Mouse (Mus musculus): ENCODE measurements at regions not wholly inside any gene's neighbourhood (a gene's known extent, or its start where the extent isn't known, plus 50 kb on each side); places are given as distances from the start of the nearest gene placed in this dataset.

GRCm38 (mm10) chr10:100792166-100792565, 201.9 kb downstream of the 1700017N19Rik start:
- Histone ChIP-seq H3K9me3 (no peaks in the 10 kb centered on the region), H3K27ac (no peak overlapping the region), H3K4me1 (no peaks in the 10 kb centered on the region), H3K4me2 (no peak overlapping the region), H3K4me3 (no peak overlapping the region), H3K36me3 (no peaks in the 10 kb centered on the region), H3K27me3 (no peaks in the 10 kb centered on the region), H3K9ac (no peak overlapping the region)
- no peak for ATAC-seq (ENCODE audit: insufficient number of reproducible peaks, low FRiP score, low TSS enrichment, low read depth)
- WGBS: 25% methylated on average over 3 of the region's 3 CpGs

- no peaks in the 10 kb centered on the region for H3K36me3 ChIP-seq
- no peak overlapping the region for H3K27ac ChIP-seq
- 21% methylated on average over 4 of the region's 4 CpGs for WGBS
- no peaks in the 10 kb centered on the region for H3K9me3 ChIP-seq
- H3K27me3 ChIP-seq: no peaks in the 10 kb centered on the region
- no peak overlapping the region for H3K4me3 ChIP-seq
- ATAC-seq (ENCODE audit: insufficient number of reproducible peaks, low FRiP score, low TSS enrichment, low read depth): no peak
- no peak overlapping the region for H3K4me2 ChIP-seq
- H3K9ac ChIP-seq: no peak overlapping the region
- H3K4me1 ChIP-seq: no peaks in the 10 kb centered on the region
Observed at GRCm38 (mm10) chr10:100792569-100792968, 202.3 kb downstream of the 1700017N19Rik start.

GRCm38 (mm10) chr10:100795215-100795972, 205.1 kb downstream of the 1700017N19Rik start:
- Histone ChIP-seq H3K9ac (no peak overlapping the region), H3K4me3 (no peak overlapping the region), H3K27ac (no peak overlapping the region), H3K27me3 (no peaks in the 10 kb centered on the region), H3K36me3 (no peaks in the 10 kb centered on the region), H3K4me1 (no peaks in the 10 kb centered on the region), H3K4me2 (no peak overlapping the region), H3K9me3 (no peaks in the 10 kb centered on the region)
- no peak for ATAC-seq (ENCODE audit: insufficient number of reproducible peaks, low FRiP score, low TSS enrichment, low read depth)
- WGBS: 48% methylated on average over 6 of the region's 6 CpGs

GRCm38 (mm10) chr10:100811639-100812038, 221.4 kb downstream of the 1700017N19Rik start:
- Histone ChIP-seq H3K9me3 (no peaks in the 10 kb centered on the region), H3K4me1 (no peaks in the 10 kb centered on the region), H3K4me3 (no peak overlapping the region), H3K27me3 (no peaks in the 10 kb centered on the region), H3K4me2 (no peak overlapping the region), H3K36me3 (no peaks in the 10 kb centered on the region), H3K27ac (no peak overlapping the region), H3K9ac (no peak overlapping the region)
- 59% methylated on average over 2 of the region's 2 CpGs for WGBS
- ATAC-seq (ENCODE audit: insufficient number of reproducible peaks, low FRiP score, low TSS enrichment, low read depth): no peak

- no peak for ATAC-seq (ENCODE audit: insufficient number of reproducible peaks, low FRiP score, low TSS enrichment, low read depth)
- 63% methylated on average over 4 of the region's 4 CpGs for WGBS
- H3K4me2 ChIP-seq: no peak overlapping the region
- H3K27ac ChIP-seq: no peak overlapping the region
- no peak overlapping the region for H3K9ac ChIP-seq
- no peaks in the 10 kb centered on the region for H3K36me3 ChIP-seq
- no peaks in the 10 kb centered on the region for H3K27me3 ChIP-seq
- H3K4me3 ChIP-seq: no peak overlapping the region
- no peaks in the 10 kb centered on the region for H3K9me3 ChIP-seq
- no peaks in the 10 kb centered on the region for H3K4me1 ChIP-seq
Observed at GRCm38 (mm10) chr10:100834794-100835193, 244.5 kb downstream of the 1700017N19Rik start.

- Histone ChIP-seq H3K4me2 (no peak overlapping the region), H3K9ac (no peak overlapping the region), H3K27ac (no peak overlapping the region), H3K4me1 (no peaks in the 10 kb centered on the region), H3K36me3 (no peaks in the 10 kb centered on the region), H3K27me3 (no peaks in the 10 kb centered on the region), H3K9me3 (no peaks in the 10 kb centered on the region), H3K4me3 (no peak overlapping the region)
- no peak for ATAC-seq (ENCODE audit: insufficient number of reproducible peaks, low FRiP score, low TSS enrichment, low read depth)
Observed at GRCm38 (mm10) chr10:100853213-100853612, 262.9 kb downstream of the 1700017N19Rik start.

GRCm38 (mm10) chr10:100856509-100856908, 266.2 kb downstream of the 1700017N19Rik start:
- no peak for ATAC-seq (ENCODE audit: insufficient number of reproducible peaks, low FRiP score, low TSS enrichment, low read depth)
- H3K4me1 ChIP-seq: no peaks in the 10 kb centered on the region
- H3K4me2 ChIP-seq: no peak overlapping the region
- no peak overlapping the region for H3K4me3 ChIP-seq
- WGBS: 43% methylated on average over 3 of the region's 3 CpGs
- H3K27me3 ChIP-seq: no peaks in the 10 kb centered on the region
- no peaks in the 10 kb centered on the region for H3K36me3 ChIP-seq
- H3K9ac ChIP-seq: no peak overlapping the region
- no peak overlapping the region for H3K27ac ChIP-seq
- no peaks in the 10 kb centered on the region for H3K9me3 ChIP-seq

GRCm38 (mm10) chr10:100865501-100866181, 275.4 kb downstream of the 1700017N19Rik start:
- H3K4me3 ChIP-seq: no peak overlapping the region
- H3K27me3 ChIP-seq: no peaks in the 10 kb centered on the region
- H3K4me1 ChIP-seq: no peaks in the 10 kb centered on the region
- no peaks in the 10 kb centered on the region for H3K9me3 ChIP-seq
- no peak for ATAC-seq (ENCODE audit: insufficient number of reproducible peaks, low FRiP score, low TSS enrichment, low read depth)
- H3K36me3 ChIP-seq: no peaks in the 10 kb centered on the region
- no peak overlapping the region for H3K9ac ChIP-seq
- H3K27ac ChIP-seq: no peak overlapping the region
- H3K4me2 ChIP-seq: no peak overlapping the region
- 33% methylated on average over 6 of the region's 6 CpGs for WGBS

- no peak overlapping the region for H3K9ac ChIP-seq
- no peaks in the 10 kb centered on the region for H3K4me1 ChIP-seq
- no peaks in the 10 kb centered on the region for H3K9me3 ChIP-seq
- 37% methylated on average over 3 of the region's 3 CpGs for WGBS
- ATAC-seq (ENCODE audit: insufficient number of reproducible peaks, low FRiP score, low TSS enrichment, low read depth): no peak
- H3K27me3 ChIP-seq: no peaks in the 10 kb centered on the region
- no peak overlapping the region for H3K4me2 ChIP-seq
- no peak overlapping the region for H3K27ac ChIP-seq
- no peak overlapping the region for H3K4me3 ChIP-seq
- no peaks in the 10 kb centered on the region for H3K36me3 ChIP-seq
Observed at GRCm38 (mm10) chr10:100868360-100868916, 278.2 kb downstream of the 1700017N19Rik start.

GRCm38 (mm10) chr10:100882584-100882983, 292.3 kb downstream of the 1700017N19Rik start:
- Histone ChIP-seq H3K4me1 (no peaks in the 10 kb centered on the region), H3K27ac (no peak overlapping the region), H3K4me2 (no peak overlapping the region), H3K4me3 (no peak overlapping the region), H3K36me3 (no peaks in the 10 kb centered on the region), H3K9ac (no peak overlapping the region), H3K9me3 (no peaks in the 10 kb centered on the region), H3K27me3 (no peaks in the 10 kb centered on the region)
- 76% methylated on average over 2 of the region's 2 CpGs for WGBS
- no peak for ATAC-seq (ENCODE audit: insufficient number of reproducible peaks, low FRiP score, low TSS enrichment, low read depth)

GRCm38 (mm10) chr10:100922976-100923375, 332.7 kb downstream of the 1700017N19Rik start:
- no peaks in the 10 kb centered on the region for H3K36me3 ChIP-seq
- H3K27ac ChIP-seq: no peak overlapping the region
- H3K9me3 ChIP-seq: no peaks in the 10 kb centered on the region
- H3K27me3 ChIP-seq: no peaks in the 10 kb centered on the region
- no peaks in the 10 kb centered on the region for H3K4me1 ChIP-seq
- H3K4me3 ChIP-seq: no peak overlapping the region
- no peak overlapping the region for H3K9ac ChIP-seq
- no peak for ATAC-seq (ENCODE audit: insufficient number of reproducible peaks, low FRiP score, low TSS enrichment, low read depth)
- WGBS: 69% methylated on average over 2 of the region's 2 CpGs
- no peak overlapping the region for H3K4me2 ChIP-seq

GRCm38 (mm10) chr10:100927086-100927485, 336.8 kb downstream of the 1700017N19Rik start:
- H3K9me3 ChIP-seq: no peaks in the 10 kb centered on the region
- H3K9ac ChIP-seq: no peak overlapping the region
- H3K4me3 ChIP-seq: no peak overlapping the region
- WGBS: 68% methylated on average over 3 of the region's 3 CpGs
- ATAC-seq (ENCODE audit: insufficient number of reproducible peaks, low FRiP score, low TSS enrichment, low read depth): no peak
- H3K4me1 ChIP-seq: no peaks in the 10 kb centered on the region
- H3K27ac ChIP-seq: no peak overlapping the region
- no peaks in the 10 kb centered on the region for H3K36me3 ChIP-seq
- H3K4me2 ChIP-seq: no peak overlapping the region
- H3K27me3 ChIP-seq: no peaks in the 10 kb centered on the region
